Mouse (Mus musculus) stomach, postnatal 0 days (tissue): ENCODE measurements around the gene Calm2. TPM values are rescaled to one million over a fixed set of nuclear protein-coding genes. Genes with fewer than 3 reads are reported as not detected.

Experiments used
- ATAC-seq: fragments of 200-750 bp; cut with Nextera tagmentation; 2 replicates; pipeline ENCODE4 v1.8.0; 2017; ENCODE audit not compliant: low FRiP score, low TSS enrichment
- DNase-seq: peaks from one replicate; pipeline ENCODE4 v3.0.0-alpha.2; 2016; ENCODE audit warnings: low spot score
- H3K27ac ChIP-seq: fragments of 300-500 bp; sonication (generic); replicated peaks from 2 replicates; pipeline ENCODE4 v1.5.1; 2014; ENCODE audit warnings: mild to moderate bottlenecking, control low read depth
- H3K27me3 ChIP-seq: fragments of 300-500 bp; sonication (generic); 2 replicates; pipeline ENCODE4 v1.6.1; 2014; ENCODE audit warnings: low read length; ENCODE audit not compliant: control insufficient read depth, insufficient read depth
- H3K36me3 ChIP-seq: fragments of 300-500 bp; sonication (generic); 2 replicates; pipeline ENCODE4 v1.6.1; 2014; ENCODE audit warnings: low read length, mixed read lengths; ENCODE audit not compliant: control insufficient read depth, insufficient read depth
- H3K4me1 ChIP-seq: fragments of 300-500 bp; sonication (generic); replicated peaks from 2 replicates; pipeline ENCODE4 v1.6.1; 2014; ENCODE audit warnings: antibody characterized with exemption; ENCODE audit not compliant: control insufficient read depth, insufficient read depth
- H3K4me2 ChIP-seq: fragments of 300-500 bp; sonication (generic); replicated peaks from 2 replicates; pipeline ENCODE4 v1.6.1; 2014; ENCODE audit warnings: low read depth, mild to moderate bottlenecking, control low read depth, moderate library complexity
- H3K4me3 ChIP-seq: fragments of 300-500 bp; sonication (generic); 2 replicates; pipeline ENCODE4 v1.5.1; 2014; ENCODE audit warnings: low read depth, low read length, control low read depth
- H3K9ac ChIP-seq: fragments of 300-500 bp; sonication (generic); 2 replicates; pipeline ENCODE4 v1.6.1; 2014; ENCODE audit warnings: mild to moderate bottlenecking, low read length, control low read depth, mixed read lengths
- H3K9me3 ChIP-seq: fragments of 300-500 bp; sonication (generic); 2 replicates; pipeline ENCODE4 v1.6.1; 2016; ENCODE audit warnings: low read length; ENCODE audit not compliant: control insufficient read depth
- CTCF ChIP-seq: IDR thresholded peaks from 2 replicates; pipeline ENCODE4 v1.5.1; 2016; ENCODE audit warnings: antibody characterized with exemption, low read depth, mild to moderate bottlenecking, moderate library complexity
- EP300 ChIP-seq: optimal IDR thresholded peaks from 2 replicates; pipeline ENCODE3; 2016; ENCODE audit warnings: antibody characterized with exemption
- WGBS: fragments of 180-500 bp; shearing (Covaris S2); extraction: QIAGEN DNeasy Blood & Tissue Kit; methylation state at CpG from one replicate; pipeline ENCODE4 v1.1.7; 2014; 5-methylcytosine and 5-hydroxymethylcytosine counted together
- polyA plus RNA-seq: library from polyadenylated mRNA; unstranded; fragments of >200 nt; fragmentation: Nextera tagmentation; extraction: Ambion mirVana; gene quantifications from 2 replicates; pipeline ENCODE4 v1.2.1, GENCODE M21; 2015

Gene Calm2
- polyA plus RNA-seq, 1 experiment from 2014 or later: 848 TPM

DNA sequence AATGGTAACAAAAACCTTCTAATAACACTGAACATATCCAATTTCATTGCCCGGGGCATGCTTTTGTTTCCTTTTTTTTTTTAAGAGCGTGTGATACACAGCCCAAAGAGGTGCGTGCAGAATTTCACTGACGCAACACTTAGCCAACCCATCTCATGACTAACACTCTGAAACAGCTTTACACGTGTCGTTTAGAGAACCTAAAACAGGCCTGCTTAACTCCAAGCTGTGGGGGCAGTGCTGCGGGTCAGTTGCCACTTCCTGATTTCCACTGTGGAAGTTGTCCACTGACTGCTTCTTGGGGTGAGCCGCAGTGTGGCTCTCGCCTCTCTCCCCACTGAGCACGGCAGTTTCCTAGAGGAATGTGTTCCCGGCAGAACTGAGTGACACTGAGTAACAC lies 41.2 kb downstream of the Calm2 start:
- ATAC-seq (no peak), DNase-seq (no peak)
- Histone ChIP-seq H3K4me1 (no peaks in the 10 kb centered on the region), H3K36me3 (no peaks in the 10 kb centered on the region), H3K27me3 (no peaks in the 10 kb centered on the region), H3K4me2 (no peak overlapping the region), H3K9me3 (no peaks in the 10 kb centered on the region), H3K27ac (no peak overlapping the region), H3K9ac (no peak overlapping the region), H3K4me3 (no peak overlapping the region)
- TF ChIP-seq EP300: no peak
- WGBS: 67% methylated on average over 11 of the region's 11 CpGs

GRCm38 (mm10) chr17:87403462-87403861 lies 43.3 kb downstream of the Calm2 start:
- WGBS: 76% methylated on average over 4 of the region's 4 CpGs
- ATAC-seq (no peak), DNase-seq (no peak)

DNA sequence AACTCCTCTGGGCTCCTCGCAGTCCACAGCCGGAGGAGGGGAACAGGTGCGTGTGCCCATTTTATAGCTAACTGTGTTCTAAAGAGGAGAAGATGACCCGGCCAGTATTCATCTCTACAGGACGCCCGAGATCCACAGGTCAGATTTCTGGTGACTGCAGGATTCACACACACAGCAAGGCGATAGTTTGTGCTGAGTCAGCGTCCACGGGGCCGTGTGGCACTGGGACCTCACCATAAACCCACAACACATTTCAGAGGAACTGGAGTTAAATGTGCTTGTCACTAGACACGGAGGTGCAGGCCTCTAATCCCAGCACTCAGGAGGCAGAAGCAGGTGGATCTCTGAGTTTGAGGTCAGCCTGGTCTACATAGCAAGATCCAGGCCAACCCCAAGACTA lies 44.3 kb downstream of the Calm2 start:
- WGBS: 90% methylated on average over 11 of the region's 11 CpGs
- Histone ChIP-seq H3K4me3 (no peak overlapping the region), H3K4me1 (no peaks in the 10 kb centered on the region), H3K27ac (no peak overlapping the region), H3K36me3 (no peaks in the 10 kb centered on the region), H3K9me3 (no peaks in the 10 kb centered on the region), H3K9ac (no peak overlapping the region), H3K27me3 (no peaks in the 10 kb centered on the region), H3K4me2 (no peak overlapping the region)
- no peak for ATAC-seq
- TF ChIP-seq EP300 (no peak), CTCF (no peak)
- no peak for DNase-seq

More at GRCm38 (mm10) chr17:87403462-87403861, 43.3 kb downstream of the Calm2 start:
- no peak overlapping the region for H3K9ac ChIP-seq
- no peak overlapping the region for H3K27ac ChIP-seq
- H3K4me3 ChIP-seq: no peak overlapping the region
- H3K4me2 ChIP-seq: no peak overlapping the region
- TF ChIP-seq EP300: no peak
- no peak for TF ChIP-seq CTCF
- H3K9me3 ChIP-seq: no peaks in the 10 kb centered on the region
- no peaks in the 10 kb centered on the region for H3K4me1 ChIP-seq
- no peaks in the 10 kb centered on the region for H3K27me3 ChIP-seq
- no peaks in the 10 kb centered on the region for H3K36me3 ChIP-seq

- H3K9ac ChIP-seq: no peak overlapping the region
- no peak overlapping the region for H3K4me2 ChIP-seq
- H3K36me3 ChIP-seq: no peaks in the 10 kb centered on the region
- H3K4me3 ChIP-seq: no peak overlapping the region
- ATAC-seq (no peak), DNase-seq (no peak)
- H3K9me3 ChIP-seq: no peaks in the 10 kb centered on the region
- H3K4me1 ChIP-seq: no peaks in the 10 kb centered on the region
- 73% methylated on average over 11 of the region's 11 CpGs for WGBS
- no peak overlapping the region for H3K27ac ChIP-seq
- no peak for TF ChIP-seq EP300
- TF ChIP-seq CTCF: no peak
- no peaks in the 10 kb centered on the region for H3K27me3 ChIP-seq
Measured at GRCm38 (mm10) chr17:87397088-87397487, 49.6 kb downstream of the Calm2 start.

GRCm38 (mm10) chr17:87391242-87391641 lies 55.5 kb downstream of the Calm2 start:
- no peak for DNase-seq
- Histone ChIP-seq H3K9ac (no peak overlapping the region), H3K9me3 (no peaks in the 10 kb centered on the region), H3K27ac (no peak overlapping the region), H3K4me1 (no peaks in the 10 kb centered on the region), H3K4me2 (no peak overlapping the region), H3K4me3 (no peak overlapping the region), H3K27me3 (no peaks in the 10 kb centered on the region), H3K36me3 (no peaks in the 10 kb centered on the region)
- no peak for TF ChIP-seq CTCF
- TF ChIP-seq EP300: no peak
- no peak; the same call in 1 of the 2 replicates for ATAC-seq
- 57% methylated on average over 7 of the region's 7 CpGs for WGBS

- Histone ChIP-seq H3K4me2 (no peak overlapping the region), H3K27me3 (no peaks in the 10 kb centered on the region), H3K27ac (no peak overlapping the region), H3K36me3 (no peaks in the 10 kb centered on the region), H3K9me3 (no peaks in the 10 kb centered on the region), H3K4me3 (no peak overlapping the region), H3K4me1 (no peaks in the 10 kb centered on the region), H3K9ac (no peak overlapping the region)
- no peak for ATAC-seq
- no peak for DNase-seq
- 38% methylated on average over 4 of the region's 5 CpGs for WGBS
- TF ChIP-seq CTCF (no peak), EP300 (no peak)
Measured at GRCm38 (mm10) chr17:87387068-87387467, 59.7 kb downstream of the Calm2 start.
